Mouse (Mus musculus) ZHBTc4 (cell line): Measurements from ENCODE around the gene Gm26992.

ENCODE experiments used
- DNase-seq: peaks from one replicate; pipeline ENCODE4 v3.0.0-alpha.2; 2011; ENCODE audit warnings: low read depth, low spot score

Gene Gm26992

DNA sequence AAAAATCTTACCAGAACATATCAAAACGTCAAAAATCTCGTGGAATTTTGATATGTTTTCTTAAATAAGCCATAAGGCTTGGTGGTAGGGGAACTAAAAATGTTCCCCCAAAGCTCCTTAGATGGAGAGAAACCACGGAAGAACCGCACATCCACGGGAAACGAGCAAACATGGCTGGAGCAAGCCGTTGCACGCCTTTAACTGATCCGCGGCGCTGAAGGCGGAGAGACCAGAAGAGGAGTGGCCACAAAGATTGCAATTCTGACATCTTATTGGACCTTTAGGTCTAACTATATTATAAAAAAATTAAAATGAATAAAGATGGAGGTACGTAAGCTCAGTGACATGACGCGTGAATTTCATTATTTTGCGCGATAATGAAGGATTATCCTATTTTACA is 61.2 kb downstream of the Gm26992 start:
- DNase-seq = no peak

DNA sequence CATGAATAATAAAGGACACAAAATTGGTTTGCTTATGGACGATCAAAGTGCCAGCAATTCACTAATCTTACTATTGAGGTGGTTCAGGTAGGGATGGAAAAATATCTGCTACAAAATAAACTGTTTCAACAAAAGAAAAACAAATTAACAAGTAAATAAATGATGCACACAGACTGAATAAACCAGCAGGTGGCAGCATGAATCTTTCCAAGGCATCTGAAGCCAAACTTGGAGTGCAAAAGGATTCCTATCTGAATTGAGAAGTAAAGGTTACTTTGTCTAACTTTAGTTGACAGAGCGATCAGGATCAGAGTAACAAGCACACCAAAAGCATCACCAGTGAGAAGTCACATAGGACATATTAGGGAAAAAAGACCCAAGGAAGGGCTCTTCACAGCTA is 62.2 kb downstream of the Gm26992 start:
- DNase-seq = peak; percentile 39

DNA sequence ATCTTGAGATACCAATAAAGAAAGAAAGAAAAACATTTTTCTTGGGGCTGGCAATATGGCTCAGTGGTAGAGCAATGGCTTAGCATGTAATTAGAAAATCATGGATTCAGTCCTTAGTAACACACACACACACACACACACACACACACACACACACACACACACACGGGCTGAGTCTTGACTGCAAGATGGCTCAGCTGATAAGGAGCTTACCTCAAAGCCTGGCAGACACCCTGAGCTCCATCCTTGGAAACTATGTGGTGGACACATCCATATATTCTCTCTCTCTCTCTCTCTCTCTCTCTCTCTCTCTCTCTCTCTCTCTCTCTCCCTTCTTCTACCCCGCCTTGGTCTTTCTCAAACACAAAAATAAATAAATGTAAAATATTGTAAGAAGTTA is 69.0 kb downstream of the Gm26992 start:
- DNase-seq = no peak

DNA sequence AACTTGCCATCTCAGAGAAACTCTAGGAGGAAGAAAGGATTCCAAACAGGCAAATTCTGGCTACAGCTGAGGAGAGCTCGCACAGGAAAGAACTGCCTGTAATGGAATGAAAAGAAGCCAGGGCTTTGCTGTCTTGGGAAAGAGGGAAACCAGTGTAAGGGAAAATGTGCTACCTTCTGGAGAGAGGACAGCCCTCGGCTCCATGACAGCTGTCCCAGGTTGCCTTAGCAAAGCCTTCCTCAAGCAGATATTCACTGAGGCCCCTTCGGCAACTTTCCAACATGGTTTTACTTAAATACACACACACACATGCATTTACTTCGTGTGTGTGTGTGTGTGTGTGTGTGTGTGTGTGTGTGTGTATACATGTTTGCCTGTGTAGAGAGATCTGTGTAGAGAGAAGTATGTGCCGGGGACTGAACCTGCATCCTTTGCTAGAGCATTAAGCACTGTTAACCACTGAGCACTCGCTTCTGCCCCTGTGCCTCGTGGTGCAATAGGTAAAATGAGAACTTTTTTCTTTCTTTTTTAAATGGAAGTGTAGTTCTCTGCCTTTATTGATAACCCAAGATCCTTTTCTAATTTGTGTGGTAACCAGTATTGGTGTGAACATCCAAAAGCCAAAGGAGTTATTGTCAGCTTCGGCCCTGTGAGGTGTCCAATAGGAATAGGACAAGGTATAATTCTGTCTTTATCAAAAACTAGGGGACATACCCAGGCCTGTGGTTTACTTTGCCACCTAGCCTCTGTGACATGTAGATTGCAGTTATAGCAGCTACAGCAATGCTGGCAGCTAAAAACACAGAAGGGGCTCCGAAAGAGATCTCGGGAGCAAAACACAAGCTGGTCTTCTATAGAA is 70.8 kb downstream of the Gm26992 start:
- no peak for DNase-seq

DNA sequence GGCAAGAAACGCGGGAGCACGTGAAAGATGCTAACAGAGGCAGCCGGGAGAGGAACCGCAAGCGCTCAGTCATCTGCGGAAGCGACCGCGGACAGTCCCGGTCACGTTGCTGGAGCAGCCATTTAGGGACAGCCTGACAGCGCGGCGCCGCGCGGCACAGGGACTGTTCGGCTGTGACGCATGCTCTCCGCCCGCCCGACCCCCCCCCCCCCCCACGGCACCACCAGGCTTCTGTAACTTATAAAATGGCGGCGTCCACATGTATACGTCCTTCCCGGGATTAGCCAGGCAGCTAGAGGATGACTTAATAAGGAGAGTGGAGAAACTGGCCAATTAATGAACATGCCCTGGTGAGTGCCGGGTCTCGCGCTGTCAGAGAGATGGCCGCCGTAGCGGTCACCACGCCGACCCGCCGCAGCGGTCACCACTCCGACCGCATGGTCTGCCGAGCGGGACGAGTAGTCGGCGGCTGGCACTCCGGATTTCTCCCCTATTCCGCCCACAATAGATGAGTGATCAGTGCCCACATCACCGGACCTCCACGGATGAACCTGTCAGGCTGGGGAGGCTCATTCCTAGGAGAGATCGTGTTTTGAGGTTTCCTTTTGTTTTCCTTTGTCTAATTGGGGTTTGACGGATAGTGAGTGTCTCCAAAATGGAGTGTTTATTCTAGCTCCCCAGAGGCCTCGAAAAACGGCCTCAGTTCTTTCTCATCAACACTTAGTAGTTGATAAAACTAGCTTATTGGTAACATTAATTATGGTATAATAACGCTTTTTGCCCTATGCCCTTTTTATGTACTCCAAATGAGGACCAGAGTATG is 71.8 kb downstream of the Gm26992 start:
- no peak for DNase-seq

DNA sequence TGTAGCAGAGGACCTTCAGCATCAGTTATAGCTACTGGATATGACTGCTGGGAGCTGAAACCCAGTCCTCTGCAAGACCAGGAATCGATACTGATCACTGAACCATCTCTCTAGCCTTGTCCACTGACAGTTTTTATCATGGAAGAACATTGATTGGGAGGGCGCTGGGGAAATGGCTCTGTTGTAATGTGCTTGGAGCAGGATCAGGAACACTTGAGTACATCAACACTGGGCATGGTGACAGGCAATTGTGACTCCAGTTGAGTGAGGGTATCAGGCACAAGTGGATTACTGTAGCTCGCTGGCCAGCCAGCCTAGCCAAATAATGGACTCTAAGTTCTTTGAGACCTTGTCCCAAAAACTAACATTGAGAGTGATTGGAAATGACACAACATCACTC is 77.6 kb downstream of the Gm26992 start:
- DNase-seq = no peak

DNA sequence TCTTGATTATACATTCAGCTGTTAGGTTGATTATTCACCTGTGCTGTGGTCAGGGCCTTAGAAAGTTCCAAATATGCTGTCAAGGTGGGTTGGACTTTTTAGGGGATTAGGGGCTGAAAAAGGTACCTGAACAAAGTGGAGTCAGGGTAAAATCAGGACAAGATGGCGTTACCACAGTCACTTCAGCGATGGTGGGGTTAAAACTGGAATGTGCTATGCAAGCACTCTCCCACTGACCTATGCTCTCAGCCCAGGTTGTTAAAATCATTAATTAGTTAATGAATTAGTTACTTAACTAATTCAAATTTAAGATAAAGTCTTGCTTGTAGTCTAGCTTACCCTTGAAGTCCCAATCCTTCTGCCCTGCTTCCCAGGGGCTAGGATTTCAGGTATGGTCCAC is 78.3 kb downstream of the Gm26992 start:
- DNase-seq = no peak

DNA sequence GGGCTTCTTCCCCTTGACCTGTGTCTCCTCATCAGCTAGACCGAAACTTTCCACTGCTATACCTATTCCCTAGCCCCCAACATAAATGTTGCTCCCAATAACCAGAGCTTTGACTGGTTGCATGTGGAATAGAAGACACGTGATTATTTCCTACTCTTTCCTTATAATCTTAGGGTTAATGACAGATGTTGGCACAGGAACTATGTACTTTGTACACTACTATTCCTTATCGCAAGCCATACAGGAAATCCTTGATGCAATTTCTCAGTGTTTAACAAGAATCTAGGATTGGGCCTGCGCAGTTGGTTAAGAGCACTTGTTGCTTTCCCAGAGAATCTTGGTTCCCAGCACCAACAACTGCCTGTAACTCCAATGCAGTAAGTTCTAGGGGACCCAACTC is 86.4 kb downstream of the Gm26992 start:
- no peak for DNase-seq

DNA sequence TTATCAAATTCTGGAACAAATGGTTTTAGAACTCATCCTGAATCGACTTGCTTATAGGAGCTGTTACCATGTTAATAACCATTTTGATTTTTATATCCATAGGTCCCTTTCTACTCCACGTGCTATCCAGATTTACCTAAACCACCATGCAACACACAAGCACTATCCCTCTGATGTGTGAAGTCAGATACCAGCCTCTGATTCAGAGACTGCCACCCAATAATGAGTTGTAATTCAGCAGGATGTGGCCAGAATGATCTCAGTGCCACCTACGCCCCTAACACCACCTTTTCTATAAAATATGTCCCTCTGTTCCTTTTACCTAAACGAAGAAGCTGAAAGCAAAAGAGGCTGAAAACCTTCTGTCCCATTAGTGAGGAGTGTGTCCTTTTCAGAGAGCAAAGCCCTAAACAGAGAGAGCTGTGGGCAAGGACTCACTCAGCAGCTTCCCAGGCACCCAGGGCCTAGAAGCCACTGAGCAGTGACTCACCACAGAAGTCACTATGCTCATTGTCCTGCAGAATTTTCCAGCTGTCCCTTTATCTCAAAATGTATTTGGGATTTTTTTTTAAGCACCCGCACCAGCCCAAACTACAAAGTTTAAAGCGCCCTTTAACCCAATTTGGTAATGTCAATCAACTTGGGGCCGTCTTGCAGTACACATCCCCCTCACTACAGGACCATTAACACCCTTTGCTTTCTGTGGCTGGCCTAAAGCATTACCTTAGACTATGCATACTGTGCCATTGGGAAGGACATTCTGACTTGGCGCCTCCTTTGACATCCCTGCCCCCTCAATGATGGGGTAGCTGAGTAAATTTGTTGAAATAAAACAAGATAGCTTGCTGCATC is 87.6 kb downstream of the Gm26992 start:
- DNase-seq = no peak

DNA sequence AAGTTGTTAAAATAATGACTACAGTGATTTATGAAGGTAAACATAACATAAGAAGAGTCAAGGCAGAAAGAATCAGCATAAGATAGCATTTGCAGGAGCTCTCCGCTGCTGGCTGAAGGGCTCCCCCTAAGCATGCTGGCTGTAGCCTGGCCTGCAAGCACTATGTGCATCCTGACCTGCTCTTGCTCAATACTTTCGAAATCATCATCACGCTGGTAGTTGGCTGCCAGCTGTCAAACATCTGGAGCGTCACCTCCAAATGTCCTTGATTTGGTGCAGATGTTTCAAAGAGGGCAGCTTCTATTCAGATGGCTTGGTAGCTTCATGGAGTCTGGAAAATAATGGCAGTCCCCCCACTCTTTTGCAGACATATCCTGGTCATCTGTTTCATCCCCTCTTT is 93.0 kb downstream of the Gm26992 start:
- DNase-seq = no peak

DNA sequence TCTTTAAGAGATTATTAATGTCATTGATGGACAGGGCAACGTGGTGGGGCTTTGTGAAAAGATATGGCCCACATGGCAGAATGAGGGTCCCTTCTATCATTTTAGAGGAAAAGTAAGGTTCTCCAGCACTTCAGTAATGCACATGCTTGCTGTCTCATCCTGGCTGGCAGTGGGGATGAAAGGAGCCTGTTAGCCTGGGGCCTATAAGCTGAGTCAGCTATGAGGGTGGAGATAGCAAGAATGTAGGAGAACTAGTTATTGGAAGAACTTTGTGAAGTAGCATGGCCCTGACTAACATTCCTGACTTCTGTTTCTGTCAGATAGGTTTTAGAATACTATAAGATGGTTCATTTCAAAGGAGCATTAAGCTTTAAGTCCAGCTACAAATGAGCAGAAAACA is 93.5 kb downstream of the Gm26992 start:
- no peak for DNase-seq

DNA sequence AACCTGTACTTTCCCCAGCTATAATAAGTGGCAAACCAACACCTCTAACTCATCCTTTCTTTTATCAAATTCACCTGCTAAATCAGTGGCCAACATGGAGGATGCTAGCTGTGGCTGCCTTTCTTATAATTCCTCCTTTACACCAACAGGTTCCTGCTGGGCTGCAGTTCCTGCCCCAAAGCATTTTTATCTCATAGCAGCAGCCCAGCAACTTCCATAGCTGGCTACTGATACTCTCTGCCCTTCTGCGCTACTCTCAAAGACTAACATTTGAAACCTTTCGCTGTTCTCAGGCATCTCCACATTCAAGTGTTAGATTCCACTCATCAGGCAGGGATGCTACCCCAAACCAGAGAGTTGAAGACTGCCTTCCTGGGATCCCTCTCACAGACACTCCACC is 97.0 kb downstream of the Gm26992 start:
- DNase-seq = no peak

DNA sequence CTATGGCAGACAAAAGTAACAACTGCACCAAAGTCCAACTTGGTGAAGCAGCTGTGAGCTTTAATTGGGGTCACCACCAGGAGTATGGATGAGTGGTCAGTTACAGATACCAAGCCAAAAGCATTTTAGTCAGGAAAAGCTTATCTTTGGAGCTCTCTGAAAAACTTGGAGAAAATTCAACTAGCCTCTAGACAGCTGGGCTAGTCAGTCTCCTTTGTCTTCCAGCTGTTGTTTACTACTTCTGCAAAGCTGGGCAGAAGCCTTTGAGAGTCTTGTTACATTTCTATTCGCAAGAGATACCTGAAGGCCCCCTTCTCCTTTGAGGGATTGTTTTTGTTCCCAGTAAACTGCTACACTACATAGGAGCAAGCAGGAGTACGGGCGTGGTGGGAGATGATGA is 97.7 kb downstream of the Gm26992 start:
- DNase-seq = no peak

DNA sequence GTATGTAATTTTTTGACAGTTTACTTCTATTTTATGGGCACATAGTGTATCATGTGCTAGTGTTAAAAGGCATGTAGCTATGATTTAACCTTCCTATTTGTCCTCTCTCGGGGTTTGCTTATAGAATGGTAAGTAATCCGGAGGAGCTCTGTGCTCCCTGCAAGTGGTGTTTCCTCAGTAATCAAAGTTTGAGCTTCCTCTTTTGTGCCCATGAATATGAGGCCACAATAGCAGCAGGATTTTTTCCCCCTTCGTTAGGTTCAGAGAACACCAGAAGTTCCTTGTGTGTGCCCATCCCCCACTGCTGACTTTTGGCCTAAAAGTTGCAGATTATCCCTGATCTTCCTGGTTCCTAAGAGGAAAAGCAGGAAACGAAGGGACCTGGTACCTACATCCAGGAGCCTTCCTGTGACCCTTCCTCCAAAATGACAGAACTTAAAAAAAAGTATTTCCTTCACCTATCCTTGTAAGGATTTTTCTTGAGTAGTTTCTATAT is 99.5 kb downstream of the Gm26992 start:
- DNase-seq = no peak

DNA sequence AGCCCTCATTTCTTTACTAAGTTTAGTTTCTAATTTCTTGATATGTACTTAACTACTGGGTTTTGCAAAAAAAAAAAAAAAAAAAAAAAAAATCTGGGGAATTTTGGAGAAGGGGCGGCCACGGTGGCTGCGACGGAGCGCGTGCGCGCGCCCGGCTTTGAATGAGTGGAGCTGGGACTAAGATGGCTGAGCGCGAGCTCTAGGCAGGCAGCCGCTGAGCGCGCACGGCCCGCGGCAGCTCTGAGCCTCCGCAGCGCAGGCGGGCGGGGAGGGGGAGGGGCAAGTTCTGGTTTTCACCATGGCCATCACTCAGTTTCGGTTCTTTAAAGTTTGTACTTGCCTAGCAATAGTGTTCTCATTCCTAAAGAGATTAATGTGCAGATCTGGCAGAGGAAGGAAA is 107.4 kb downstream of the Gm26992 start:
- peak; percentile 64 for DNase-seq
